Mouse (Mus musculus) adrenal gland, postnatal 10 days (tissue): Measurements from ENCODE around the gene Il17rd. TPM values are rescaled to one million over a fixed set of nuclear protein-coding genes. Genes with fewer than 3 reads are reported as not detected.

Source experiments
- DNase-seq: peaks from one replicate; pipeline ENCODE4 v3.0.0; 2021; ENCODE audit warnings: mixed read lengths
- total RNA-seq, 2 experiments: library from RNA; stranded (reverse); gene quantifications; 2 replicates each; pipeline ENCODE4 v1.2.3; 2021

Il17rd gene
- total RNA-seq, 2 experiments from 2014 or later, result 3.9 to 4.7 TPM

GRCm38 (mm10) chr14:27044967-27045361, 6.2 kb downstream of the Il17rd start:
- DNase-seq, result no peak

DNA sequence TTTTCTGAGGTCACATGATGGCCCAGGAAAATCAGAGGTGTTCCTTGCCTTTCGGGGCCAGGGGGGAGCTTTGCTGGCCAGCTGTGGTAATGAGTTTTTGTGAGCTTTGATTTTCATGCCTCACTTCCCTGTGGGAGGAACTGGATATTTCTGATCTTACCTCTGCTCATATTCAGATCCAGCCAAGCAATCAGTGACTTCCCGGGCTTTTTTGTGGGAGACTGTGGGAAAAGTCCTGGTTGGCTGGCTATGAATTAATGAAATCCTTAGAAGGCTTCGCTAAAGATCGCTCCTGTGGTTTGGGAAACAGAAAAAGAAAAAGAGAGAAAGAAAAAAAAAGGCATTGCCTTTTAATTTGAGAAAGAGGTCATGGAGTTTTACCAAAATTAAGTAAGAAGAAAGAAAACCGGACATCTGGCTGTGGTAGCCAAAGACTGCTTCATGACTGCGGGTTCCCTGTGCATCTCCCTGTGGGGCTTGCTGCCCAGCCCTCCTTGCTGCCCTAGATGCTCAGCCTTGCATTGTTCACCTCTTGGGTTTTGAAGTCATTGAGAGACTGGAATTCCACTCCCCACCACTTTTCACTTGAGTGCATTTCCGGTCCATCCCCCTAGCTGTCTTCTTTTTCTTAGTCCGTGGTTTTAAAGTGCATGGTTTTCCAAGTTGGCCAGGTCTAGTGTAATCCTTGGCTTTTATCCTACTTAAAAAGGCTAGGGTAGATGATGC, 9.7 kb downstream of the Il17rd start:
- DNase-seq, result no peak

- DNase-seq, result no peak
Measured at GRCm38 (mm10) chr14:27050043-27050442, 11.3 kb downstream of the Il17rd start.

- DNase-seq, result no peak
Measured at GRCm38 (mm10) chr14:27050560-27051510, 12.1 kb downstream of the Il17rd start.

DNA sequence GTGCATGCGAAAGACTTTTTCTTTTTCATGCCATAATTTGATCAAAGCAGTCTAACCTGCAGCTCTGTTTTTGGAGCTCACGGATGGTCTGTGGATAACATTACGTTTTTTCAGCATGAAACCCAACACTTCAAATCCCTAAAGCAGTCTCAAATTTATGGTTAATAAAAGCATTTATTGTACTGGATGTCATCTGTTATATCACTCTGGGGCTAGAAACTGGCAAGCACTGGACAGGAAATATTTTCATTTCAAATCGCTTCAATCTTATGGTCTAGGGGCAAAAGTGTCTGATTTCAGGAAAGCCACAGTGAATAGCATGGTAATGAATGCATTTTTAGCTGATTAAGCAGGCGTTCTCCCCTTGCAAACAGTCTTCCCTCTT, 12.8 kb downstream of the Il17rd start:
- no peak for DNase-seq

GRCm38 (mm10) chr14:27058535-27059223, 19.9 kb downstream of the Il17rd start:
- DNase-seq, result no peak

- no peak for DNase-seq
Measured at GRCm38 (mm10) chr14:27059224-27059558, 20.4 kb downstream of the Il17rd start.

- DNase-seq, result no peak
Measured at GRCm38 (mm10) chr14:27063338-27063737, 24.6 kb downstream of the Il17rd start.

- DNase-seq, result no peak
Measured at GRCm38 (mm10) chr14:27066171-27066929, 27.6 kb downstream of the Il17rd start.

DNA sequence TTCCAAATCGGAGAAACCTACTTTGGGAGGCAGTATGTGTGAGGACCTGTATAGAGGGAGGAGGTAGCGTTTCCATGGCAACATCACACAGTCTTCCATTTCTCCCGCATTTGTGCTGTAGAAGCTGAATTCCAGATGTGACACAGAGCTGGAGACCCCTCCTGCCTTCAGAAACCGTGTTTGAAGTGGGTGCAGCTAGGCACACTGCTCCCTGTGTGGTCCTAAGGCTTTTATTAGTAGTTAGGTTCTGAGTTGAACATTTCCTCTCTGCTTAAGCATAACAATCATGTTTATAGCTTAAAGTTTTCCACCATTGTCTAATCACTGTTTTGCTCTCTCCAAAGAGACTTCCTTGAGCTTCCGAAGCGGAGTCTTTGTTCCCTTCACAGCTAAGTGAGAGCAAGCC, 29.1 kb downstream of the Il17rd start:
- DNase-seq, result no peak

GRCm38 (mm10) chr14:27069434-27070097, 30.8 kb downstream of the Il17rd start:
- DNase-seq, result no peak

DNA sequence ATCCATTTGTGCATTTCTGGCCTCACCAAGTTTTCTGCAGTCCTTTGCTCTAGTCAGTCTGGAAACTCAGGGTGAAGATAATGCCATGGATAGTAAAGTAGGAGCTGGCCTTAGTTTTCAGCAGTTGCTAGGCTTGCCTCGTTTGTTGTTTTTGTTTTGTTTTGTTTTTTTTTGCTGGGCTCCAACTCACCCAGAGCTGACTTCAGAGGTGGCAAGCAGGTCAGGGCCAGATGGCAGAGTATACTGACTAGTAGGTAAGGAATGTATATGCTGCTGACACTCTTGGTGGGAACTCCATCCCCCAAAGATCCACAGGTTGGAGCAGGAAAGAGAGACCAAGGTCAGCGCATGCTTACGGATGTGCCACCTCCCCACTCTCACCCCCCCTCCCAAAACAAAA, 31.4 kb downstream of the Il17rd start:
- DNase-seq, result no peak

- no peak for DNase-seq
Measured at GRCm38 (mm10) chr14:27070758-27071157, 32.0 kb downstream of the Il17rd start.

DNA sequence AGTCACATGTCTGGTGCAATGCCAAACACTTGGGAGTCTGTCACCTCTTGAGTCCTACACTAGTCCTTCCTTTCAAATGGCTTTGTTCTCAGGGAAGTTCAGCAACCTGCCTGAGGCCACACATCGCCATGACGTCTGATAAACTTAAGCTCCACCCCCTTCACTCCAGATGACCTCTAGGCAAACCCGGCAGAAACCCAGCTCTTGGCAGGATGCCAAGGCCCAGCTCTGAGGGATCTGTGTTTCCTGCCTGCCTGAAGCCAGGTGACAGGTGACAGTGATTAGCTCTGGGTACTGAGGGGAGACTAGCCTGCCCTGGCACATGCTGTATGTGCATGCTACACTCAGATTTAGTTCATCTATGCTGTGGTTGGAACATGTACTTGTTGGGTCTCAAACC, 33.2 kb downstream of the Il17rd start:
- DNase-seq, result peak; percentile 43

GRCm38 (mm10) chr14:27075084-27075483, 36.3 kb downstream of the Il17rd start:
- no peak for DNase-seq

- no peak for DNase-seq
Measured at GRCm38 (mm10) chr14:27075909-27076521, 37.3 kb downstream of the Il17rd start.

DNA sequence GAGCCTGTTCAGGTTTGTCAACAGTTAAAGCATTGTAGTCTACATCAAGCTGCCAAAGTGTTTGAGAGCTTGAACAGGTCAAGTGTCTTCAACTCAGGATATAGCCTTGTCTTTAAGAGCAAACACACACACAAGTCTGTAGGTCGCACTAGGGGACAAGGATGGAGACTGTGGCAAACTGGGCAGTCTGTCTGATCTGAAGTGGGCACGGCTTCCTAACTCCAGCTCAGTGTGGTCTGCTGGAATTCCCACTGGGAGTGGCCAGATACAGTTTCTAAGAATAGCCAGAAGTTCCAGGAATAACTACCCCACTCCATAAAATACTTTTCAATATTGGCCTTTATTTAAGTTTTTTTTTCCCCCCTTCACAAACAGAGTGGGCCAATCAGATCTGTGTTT, 37.8 kb downstream of the Il17rd start:
- no peak for DNase-seq

DNA sequence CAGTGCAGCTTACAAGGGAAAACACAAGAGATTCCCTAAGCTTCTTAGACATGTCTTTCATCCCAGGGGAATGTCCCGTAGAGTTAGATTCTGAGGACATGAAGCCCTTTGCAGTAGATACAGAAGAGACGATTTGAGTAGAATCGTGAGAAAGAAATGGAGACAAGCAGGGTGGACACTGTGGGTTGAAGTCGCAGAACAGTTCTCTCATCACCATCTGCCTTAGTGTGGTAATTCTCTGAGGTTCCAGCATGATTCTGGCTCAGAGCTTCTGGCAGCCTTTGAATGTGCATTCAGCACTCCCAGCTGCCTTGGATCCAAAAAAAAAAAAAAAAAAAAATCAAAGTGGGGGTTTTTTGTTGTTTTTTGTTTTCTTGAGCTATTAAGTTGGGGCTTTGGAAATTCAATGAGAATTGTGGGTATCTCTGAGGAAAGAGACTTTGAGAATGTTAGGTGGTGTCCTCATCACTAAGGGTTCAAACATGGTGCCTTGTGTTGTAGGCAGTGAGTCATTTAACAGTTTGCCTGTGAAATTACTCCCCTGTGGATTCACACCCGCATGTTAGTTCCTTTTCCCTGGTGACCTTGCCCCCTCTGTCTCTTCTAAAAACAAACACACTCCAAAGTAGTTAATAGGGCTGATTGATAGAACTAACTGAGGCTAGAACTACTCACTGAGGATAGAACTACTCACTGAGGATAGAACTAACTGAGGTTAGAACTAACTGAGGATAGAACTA, 43.0 kb downstream of the Il17rd start:
- no peak for DNase-seq

GRCm38 (mm10) chr14:27085471-27085870, 46.7 kb downstream of the Il17rd start:
- DNase-seq, result no peak

- DNase-seq, result no peak
Measured at GRCm38 (mm10) chr14:27085999-27086398, 47.3 kb downstream of the Il17rd start.
